Mouse (Mus musculus) lung, adult 2 months (tissue): ENCODE measurements around the gene Tyw3.

Experiments used
- CTCF ChIP-seq: fragments of 200-500 bp; IDR thresholded peaks from 2 replicates; pipeline ENCODE4 v1.5.1; 2011; ENCODE audit warnings: mild to moderate bottlenecking, low read length, control low read depth; ENCODE audit not compliant: insufficient read depth
- POLR2A ChIP-seq: fragments of 200-500 bp; IDR thresholded peaks from 2 replicates; pipeline ENCODE4 v1.6.1; 2011; ENCODE audit warnings: low read depth, mild to moderate bottlenecking, control low read depth, low read length, borderline replicate concordance; ENCODE audit errors: extremely low read depth

GRCm38 (mm10) chr3:154594156-154594555 lies 2.7 kb downstream of the Tyw3 start:
- TF ChIP-seq POLR2A (no peak), CTCF (no peak)
